Mouse (Mus musculus) kidney, embryonic 16.5 days (tissue): ENCODE results near the gene Plek2. TPM values are rescaled to one million over a fixed set of nuclear protein-coding genes. Genes with fewer than 3 reads are reported as not detected.

Source experiments
- ATAC-seq: fragments of 200-750 bp; cut with Nextera tagmentation; 2 replicates; pipeline ENCODE4 v1.8.0; 2017; ENCODE audit warnings: moderate TSS enrichment; ENCODE audit not compliant: low FRiP score, low TSS enrichment
- H3K27ac ChIP-seq: fragments of 300-500 bp; sonication (generic); 2 replicates; pipeline ENCODE4 v1.5.1; 2014; ENCODE audit warnings: low read length
- H3K27me3 ChIP-seq: fragments of 300-500 bp; sonication (generic); 2 replicates; pipeline ENCODE4 v1.6.1; 2014; ENCODE audit warnings: low read length, control low read depth, mixed read lengths; ENCODE audit not compliant: insufficient read depth
- H3K36me3 ChIP-seq: fragments of 300-500 bp; sonication (generic); 2 replicates; pipeline ENCODE4 v1.6.1; 2014; ENCODE audit warnings: low read length, control low read depth, mixed read lengths; ENCODE audit not compliant: insufficient read depth
- H3K4me1 ChIP-seq: fragments of 300-500 bp; sonication (generic); 2 replicates; pipeline ENCODE4 v1.6.1; 2014; ENCODE audit warnings: low read length, control low read depth, mixed read lengths; ENCODE audit not compliant: insufficient read depth
- H3K4me2 ChIP-seq: fragments of 300-500 bp; sonication (generic); replicated peaks from 2 replicates; pipeline ENCODE4 v1.6.1; 2014; ENCODE audit warnings: low read depth, low read length
- H3K4me3 ChIP-seq: fragments of 300-500 bp; sonication (generic); 2 replicates; pipeline ENCODE4 v1.5.1; 2014; ENCODE audit warnings: mild to moderate bottlenecking, low read length
- H3K9ac ChIP-seq: fragments of 300-500 bp; sonication (generic); replicated peaks from 2 replicates; pipeline ENCODE4 v1.6.1; 2014; ENCODE audit warnings: low read length
- H3K9me3 ChIP-seq: fragments of 300-500 bp; sonication (generic); 2 replicates; pipeline ENCODE4 v1.6.1; 2016; ENCODE audit warnings: low read length, control low read depth
- WGBS: fragments of 180-500 bp; shearing (Covaris S2); extraction: QIAGEN DNeasy Blood & Tissue Kit; methylation state at CpG from one replicate; pipeline ENCODE4 v1.1.7; 2014; 5-methylcytosine and 5-hydroxymethylcytosine counted together
- polyA plus RNA-seq: library from polyadenylated mRNA; unstranded; fragments of >200 nt; fragmentation: Nextera tagmentation; extraction: Ambion mirVana; gene quantifications from 2 replicates; pipeline ENCODE4 v1.2.1, GENCODE M21; 2015

Plek2 gene
- polyA plus RNA-seq: 4.0 and 4.7 TPM in 2 replicates

- peak within 1 kb of the TSS; percentile 90 for H3K4me2 ChIP-seq
- peak; percentile 75; the same call in 1 of the 2 replicates for ATAC-seq
- 2% methylated on average over 38 of the region's 38 CpGs for WGBS
- H3K4me1 ChIP-seq: peaks cover 17% of the 10 kb centered on the region
- H3K9me3 ChIP-seq: peaks cover 7% of the 10 kb centered on the region; the same call in 1 of the 2 replicates
- peak within 1 kb of the TSS; percentile 50 for H3K4me3 ChIP-seq
- peak within 1 kb of the TSS; percentile 64 for H3K9ac ChIP-seq
- no peak within 1 kb of the TSS for H3K27ac ChIP-seq
- peaks cover 42% of the 10 kb centered on the region for H3K27me3 ChIP-seq
- H3K36me3 ChIP-seq: no peaks in the 10 kb centered on the region
Measured at GRCm38 (mm10) chr12:78906707-78907162, at the start of gene Plek2. Gene Plek2 (minus strand): TSS chr12:78906964.

DNA sequence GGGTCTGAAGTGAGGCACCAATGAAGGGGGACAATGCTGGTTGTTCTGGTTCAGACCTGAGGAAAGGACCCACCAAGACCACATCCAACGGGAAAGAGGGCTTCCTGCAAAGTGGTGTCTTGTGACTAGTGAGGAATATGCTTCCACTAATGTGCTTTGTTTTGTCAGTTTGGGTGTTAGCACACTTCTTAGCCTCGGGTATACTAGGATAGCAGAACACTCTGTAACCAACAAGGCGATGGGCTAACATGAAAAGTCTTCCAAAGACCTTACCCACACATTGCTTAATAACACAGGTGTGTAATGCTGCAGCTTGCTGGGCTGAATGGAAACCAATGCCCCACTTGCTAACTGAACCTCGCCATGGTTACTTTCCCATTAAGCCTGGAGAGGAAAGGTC, 49.6 kb upstream of the Plek2 start:
- Histone ChIP-seq H3K27ac (no peak overlapping the region), H3K9ac (no peak overlapping the region), H3K9me3 (peaks cover 20% of the 10 kb centered on the region), H3K4me1 (no peaks in the 10 kb centered on the region), H3K27me3 (no peaks in the 10 kb centered on the region), H3K4me2 (no peak overlapping the region), H3K4me3 (no peak overlapping the region), H3K36me3 (no peaks in the 10 kb centered on the region)
- ATAC-seq: no peak
- 82% methylated on average over 4 of the region's 4 CpGs for WGBS

- Histone ChIP-seq H3K27ac (no peak overlapping the region), H3K4me3 (no peak overlapping the region), H3K4me1 (no peaks in the 10 kb centered on the region), H3K9ac (no peak overlapping the region), H3K27me3 (no peaks in the 10 kb centered on the region), H3K4me2 (no peak overlapping the region), H3K9me3 (peaks cover 13% of the 10 kb centered on the region), H3K36me3 (no peaks in the 10 kb centered on the region)
- ATAC-seq: no peak
- 65% methylated on average over 3 of the region's 3 CpGs for WGBS
Measured at GRCm38 (mm10) chr12:78952484-78952883, 45.7 kb upstream of the Plek2 start.

- H3K4me2 ChIP-seq: no peak overlapping the region
- no peaks in the 10 kb centered on the region for H3K27me3 ChIP-seq
- no peak overlapping the region for H3K27ac ChIP-seq
- WGBS: 67% methylated on average over 11 of the region's 11 CpGs
- H3K4me1 ChIP-seq: no peaks in the 10 kb centered on the region
- H3K9ac ChIP-seq: no peak overlapping the region
- no peak overlapping the region for H3K4me3 ChIP-seq
- peaks cover 12% of the 10 kb centered on the region for H3K9me3 ChIP-seq
- ATAC-seq: no peak
- no peaks in the 10 kb centered on the region for H3K36me3 ChIP-seq
Measured at GRCm38 (mm10) chr12:78952053-78952452, 45.3 kb upstream of the Plek2 start.

DNA sequence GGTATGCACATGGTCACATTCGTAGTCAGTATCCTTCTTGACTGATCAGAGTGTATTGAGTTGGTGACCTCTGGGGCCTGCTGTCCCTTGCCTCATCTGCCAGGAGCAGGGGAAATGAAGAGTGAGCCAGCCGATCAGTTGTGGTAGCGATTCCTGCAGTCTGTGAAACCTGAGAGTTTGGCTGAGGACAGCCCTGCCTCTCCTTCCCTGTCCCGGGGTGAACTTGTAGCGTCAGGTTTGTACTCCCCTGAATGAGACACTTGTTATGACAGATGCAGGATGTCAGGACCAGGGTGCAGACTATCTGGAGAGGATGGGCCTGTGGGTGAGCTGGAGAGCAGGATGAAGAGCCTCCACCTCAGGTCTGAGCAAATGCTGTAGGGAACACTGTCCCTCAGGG, 40.9 kb upstream of the Plek2 start:
- Histone ChIP-seq H3K27me3 (no peaks in the 10 kb centered on the region), H3K9ac (no peak overlapping the region), H3K4me3 (no peak overlapping the region), H3K4me1 (no peaks in the 10 kb centered on the region), H3K9me3 (no peaks in the 10 kb centered on the region), H3K4me2 (no peak overlapping the region), H3K36me3 (no peaks in the 10 kb centered on the region), H3K27ac (no peak overlapping the region)
- no peak for ATAC-seq
- WGBS: 29% methylated on average over 5 of the region's 5 CpGs

- Histone ChIP-seq H3K9me3 (no peaks in the 10 kb centered on the region), H3K4me3 (no peak overlapping the region), H3K9ac (no peak overlapping the region), H3K27ac (no peak overlapping the region), H3K4me1 (no peaks in the 10 kb centered on the region), H3K27me3 (no peaks in the 10 kb centered on the region), H3K36me3 (no peaks in the 10 kb centered on the region), H3K4me2 (no peak overlapping the region)
- ATAC-seq: 0 out of 2 replicates have a peak, but pooled peaks have one; percentile 46
- 74% methylated on average over 6 of the region's 6 CpGs for WGBS
Measured at GRCm38 (mm10) chr12:78947161-78947560, 40.4 kb upstream of the Plek2 start.

DNA sequence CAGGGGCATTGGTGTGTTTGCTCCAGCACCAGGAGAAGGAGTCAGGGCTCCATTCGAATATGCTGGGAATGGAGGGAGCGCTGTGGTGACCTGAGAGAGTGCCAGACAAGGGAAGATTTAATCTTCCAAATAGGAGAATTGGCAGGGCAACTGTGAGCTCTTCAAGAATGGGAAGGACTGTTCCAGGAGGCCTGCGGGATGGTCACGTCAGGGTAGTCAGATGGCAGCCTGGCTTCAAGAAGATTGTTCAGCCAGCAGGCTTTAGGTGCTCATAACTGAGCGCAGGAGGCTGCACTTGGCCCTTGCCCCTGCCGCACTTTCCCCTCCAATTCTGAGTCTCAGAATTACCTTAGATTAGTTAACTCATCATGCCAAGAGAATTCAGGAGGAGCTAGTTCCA, 36.2 kb upstream of the Plek2 start:
- H3K27ac ChIP-seq: no peak overlapping the region
- no peaks in the 10 kb centered on the region for H3K36me3 ChIP-seq
- H3K9ac ChIP-seq: no peak overlapping the region
- WGBS: 84% methylated on average over 6 of the region's 6 CpGs
- no peak overlapping the region for H3K4me3 ChIP-seq
- no peaks in the 10 kb centered on the region for H3K27me3 ChIP-seq
- H3K9me3 ChIP-seq: no peaks in the 10 kb centered on the region
- no peaks in the 10 kb centered on the region for H3K4me1 ChIP-seq
- no peak overlapping the region for H3K4me2 ChIP-seq
- no peak for ATAC-seq

DNA sequence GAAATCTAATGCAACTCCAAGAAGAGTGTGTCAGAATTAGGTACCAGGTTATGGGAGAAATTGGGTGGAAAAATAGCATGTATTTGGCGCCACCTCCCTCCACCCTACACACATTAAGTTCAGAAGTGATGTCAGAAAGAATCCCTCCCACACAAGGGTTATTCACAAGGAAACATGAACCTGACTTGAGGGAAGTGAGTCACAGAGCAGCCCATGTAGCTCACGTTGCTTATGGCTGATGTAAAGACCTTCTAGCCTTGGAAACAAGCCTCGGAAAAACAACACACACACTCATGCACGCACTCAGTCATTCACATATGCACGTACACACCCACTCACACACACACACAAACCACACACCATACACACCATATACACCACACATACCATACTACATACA, 33.3 kb upstream of the Plek2 start:
- no peak overlapping the region for H3K4me3 ChIP-seq
- H3K4me1 ChIP-seq: no peaks in the 10 kb centered on the region; the same call in 1 of the 2 replicates
- H3K9me3 ChIP-seq: no peaks in the 10 kb centered on the region
- ATAC-seq: no peak
- no peak overlapping the region for H3K9ac ChIP-seq
- H3K4me2 ChIP-seq: no peak overlapping the region
- no peak overlapping the region for H3K27ac ChIP-seq
- H3K36me3 ChIP-seq: no peaks in the 10 kb centered on the region
- no peaks in the 10 kb centered on the region for H3K27me3 ChIP-seq
- WGBS: 59% methylated on average over 5 of the region's 5 CpGs

DNA sequence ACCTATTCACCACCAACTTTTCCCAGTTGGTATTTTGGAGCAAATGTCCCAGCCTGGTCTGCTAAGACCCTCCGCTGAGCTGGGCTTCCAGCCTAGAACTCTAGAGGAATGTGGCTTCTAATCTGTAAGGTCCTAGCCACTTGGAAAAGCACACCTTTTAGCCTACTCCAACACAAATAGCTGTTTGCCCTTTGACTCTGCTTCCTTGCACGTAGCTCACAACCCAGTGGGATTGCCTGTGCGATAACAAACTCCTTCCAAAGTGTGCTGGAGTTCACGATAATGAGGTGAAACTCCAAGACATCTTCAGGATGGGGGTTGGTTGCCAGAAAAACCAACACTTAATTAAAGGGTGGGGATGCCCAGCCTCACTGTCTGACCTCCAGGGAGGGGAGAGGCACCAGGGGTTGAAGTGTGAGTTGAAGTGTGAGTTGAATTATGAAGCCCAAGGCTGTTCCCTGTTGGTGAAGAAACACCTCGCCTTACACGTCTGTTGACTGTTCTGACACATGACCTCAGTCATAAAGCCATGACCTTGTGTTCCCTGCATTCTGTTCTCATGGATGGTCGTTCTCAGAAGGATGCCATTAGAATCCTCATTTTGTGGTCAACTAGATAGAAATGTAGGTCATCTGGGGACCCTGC, 32.8 kb upstream of the Plek2 start:
- Histone ChIP-seq H3K4me2 (no peak overlapping the region), H3K9me3 (no peaks in the 10 kb centered on the region), H3K4me3 (no peak overlapping the region), H3K36me3 (no peaks in the 10 kb centered on the region), H3K27me3 (no peaks in the 10 kb centered on the region), H3K9ac (no peak overlapping the region), H3K27ac (no peak overlapping the region), H3K4me1 (no peaks in the 10 kb centered on the region; the same call in 1 of the 2 replicates)
- no peak for ATAC-seq
- WGBS: 44% methylated on average over 7 of the region's 7 CpGs

- Histone ChIP-seq H3K36me3 (no peaks in the 10 kb centered on the region), H3K4me1 (no peaks in the 10 kb centered on the region; the same call in 1 of the 2 replicates), H3K4me3 (no peak overlapping the region), H3K4me2 (no peak overlapping the region), H3K27ac (no peak overlapping the region), H3K27me3 (no peaks in the 10 kb centered on the region), H3K9me3 (no peaks in the 10 kb centered on the region), H3K9ac (no peak overlapping the region)
- ATAC-seq: no peak
- 30% methylated on average over 4 of the region's 4 CpGs for WGBS
Measured at GRCm38 (mm10) chr12:78936494-78936893, 29.7 kb upstream of the Plek2 start.
